Mouse (Mus musculus) stomach, embryonic 14.5 days (tissue): ENCODE measurements at regions not wholly inside any gene's neighbourhood (a gene's known extent, or its start where the extent isn't known, plus 50 kb on each side); places are given as distances from the start of the nearest gene placed in this dataset.

Experiments
- ATAC-seq: fragments of 200-750 bp; cut with Nextera tagmentation; 2 replicates; pipeline ENCODE4 v1.8.0; 2017; ENCODE audit warnings: low read depth, moderate TSS enrichment; ENCODE audit not compliant: insufficient number of reproducible peaks, insufficient read depth, low FRiP score
- H3K27ac ChIP-seq: fragments of 300-500 bp; sonication (generic); 2 replicates; pipeline ENCODE4 v1.5.1; 2014; ENCODE audit warnings: mild to moderate bottlenecking, low read length, moderate library complexity, mixed read lengths
- H3K27me3 ChIP-seq: fragments of 300-500 bp; sonication (generic); 2 replicates; pipeline ENCODE4 v1.6.1; 2014; ENCODE audit warnings: low read length, control low read depth, mixed read lengths; ENCODE audit not compliant: control insufficient read depth, insufficient read depth
- H3K36me3 ChIP-seq: fragments of 300-500 bp; sonication (generic); 2 replicates; pipeline ENCODE4 v1.6.1; 2014; ENCODE audit warnings: mild to moderate bottlenecking, control low read depth, low read length, moderate library complexity, mixed read lengths; ENCODE audit not compliant: control insufficient read depth, insufficient read depth
- H3K4me1 ChIP-seq: fragments of 300-500 bp; sonication (generic); 2 replicates; pipeline ENCODE4 v1.6.1; 2014; ENCODE audit warnings: low read length, control low read depth, mixed read lengths; ENCODE audit not compliant: control insufficient read depth, insufficient read depth
- H3K4me2 ChIP-seq: fragments of 300-500 bp; sonication (generic); replicated peaks from 2 replicates; pipeline ENCODE4 v1.6.1; 2014; ENCODE audit warnings: low read depth, low read length, control low read depth
- H3K4me3 ChIP-seq: fragments of 300-500 bp; sonication (generic); 2 replicates; pipeline ENCODE4 v1.5.1; 2014; ENCODE audit warnings: low read depth, low read length, control low read depth
- H3K9ac ChIP-seq: fragments of 300-500 bp; sonication (generic); replicated peaks from 2 replicates; pipeline ENCODE4 v1.6.1; 2014; ENCODE audit warnings: low read depth, mild to moderate bottlenecking, control low read depth, low read length, moderate library complexity, mixed read lengths
- H3K9me3 ChIP-seq: fragments of 300-500 bp; sonication (generic); 2 replicates; pipeline ENCODE4 v1.6.1; 2016; ENCODE audit warnings: low read depth, low read length, control low read depth; ENCODE audit not compliant: control insufficient read depth
- WGBS: fragments of 180-500 bp; shearing (Covaris S2); extraction: QIAGEN DNeasy Blood & Tissue Kit; methylation state at CpG from one replicate; pipeline ENCODE4 v1.1.7; 2014; 5-methylcytosine and 5-hydroxymethylcytosine counted together

DNA sequence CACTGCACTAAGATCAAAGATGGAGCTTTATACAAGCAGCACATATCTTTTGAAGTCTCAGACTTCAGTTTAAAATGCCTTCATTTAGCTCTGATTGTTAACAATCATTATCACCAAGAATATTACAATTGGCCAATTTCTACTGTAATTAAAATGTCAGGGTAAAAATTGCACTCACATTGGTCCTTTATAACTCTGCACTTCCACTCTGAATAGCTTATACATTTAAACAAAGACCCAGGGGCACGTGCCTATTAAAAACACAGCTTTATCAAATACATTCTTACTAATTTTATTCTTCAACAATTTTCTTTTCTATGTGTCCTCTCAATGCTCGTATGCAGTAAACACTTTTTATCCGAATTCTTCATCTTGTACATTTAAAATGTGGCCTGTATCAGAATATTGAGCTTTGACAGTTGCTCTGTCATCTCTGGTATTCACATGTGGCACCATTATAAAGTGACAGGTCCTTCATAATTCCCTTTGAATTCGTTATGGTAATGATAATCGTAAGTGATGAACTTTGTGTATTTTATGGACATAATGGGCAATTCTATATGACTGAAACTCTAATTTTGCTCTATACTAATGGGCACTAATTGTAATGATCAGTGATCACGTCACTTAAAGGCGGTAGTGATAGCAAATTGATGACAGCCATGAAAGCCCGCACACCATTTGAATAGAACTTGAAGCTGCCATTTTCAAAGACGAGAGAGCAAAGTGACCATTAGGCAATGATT, 486.4 kb upstream of the Pbx1 start:
- ATAC-seq = no peak
- 88% methylated on average over 9 of the region's 9 CpGs for WGBS
- Histone ChIP-seq H3K9ac (no peak overlapping the region), H3K27ac (no peak overlapping the region), H3K9me3 (no peaks in the 10 kb centered on the region), H3K4me1 (no peaks in the 10 kb centered on the region), H3K36me3 (no peaks in the 10 kb centered on the region), H3K4me3 (no peak overlapping the region), H3K27me3 (no peaks in the 10 kb centered on the region), H3K4me2 (no peak overlapping the region)

DNA sequence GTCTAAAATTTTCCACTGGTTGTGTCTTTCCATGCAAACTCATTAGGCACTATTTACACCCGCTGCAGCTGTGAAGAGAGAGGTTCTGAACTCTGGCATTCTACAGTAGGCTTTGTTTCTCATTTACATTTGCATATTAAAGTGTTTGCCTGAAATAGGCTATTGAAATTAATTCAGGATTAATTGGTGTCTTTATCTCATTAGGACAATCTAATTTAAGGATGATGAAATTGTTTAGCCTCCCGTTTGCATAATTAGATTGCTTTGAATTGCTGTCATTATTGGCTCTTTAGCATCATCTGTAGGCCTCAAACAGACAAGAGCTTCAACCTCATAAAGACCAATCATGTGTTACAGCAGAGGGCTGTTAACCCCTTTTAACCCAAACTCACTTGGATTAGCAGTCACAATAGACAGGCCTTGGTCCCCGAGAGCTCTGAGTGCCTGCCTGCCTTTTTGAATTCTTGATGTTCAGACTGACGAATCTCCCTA, 476.7 kb upstream of the Pbx1 start:
- no peak overlapping the region for H3K4me3 ChIP-seq
- no peaks in the 10 kb centered on the region for H3K9me3 ChIP-seq
- H3K4me2 ChIP-seq = no peak overlapping the region
- ATAC-seq = no peak
- 73% methylated on average over 4 of the region's 4 CpGs for WGBS
- H3K9ac ChIP-seq = no peak overlapping the region
- no peaks in the 10 kb centered on the region for H3K27me3 ChIP-seq
- no peak overlapping the region for H3K27ac ChIP-seq
- H3K4me1 ChIP-seq = no peaks in the 10 kb centered on the region
- no peaks in the 10 kb centered on the region for H3K36me3 ChIP-seq

DNA sequence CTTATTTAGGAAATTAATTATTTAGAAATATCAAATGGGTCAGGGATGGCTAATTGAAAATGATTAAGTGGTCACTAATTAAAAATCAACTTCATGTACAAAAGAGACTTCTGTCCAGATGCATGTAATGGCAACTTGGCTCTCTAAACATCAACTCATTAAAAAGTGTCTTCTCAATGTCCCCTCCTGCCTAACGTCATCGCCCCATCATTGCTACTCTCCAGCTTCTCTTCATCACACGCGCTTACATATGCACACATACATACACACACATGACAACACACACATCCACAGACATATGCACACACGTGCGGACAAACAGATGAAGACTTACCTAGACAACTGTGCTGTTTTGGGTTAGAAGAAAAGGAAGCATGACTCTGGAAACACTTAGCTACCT, 476.1 kb upstream of the Pbx1 start:
- Histone ChIP-seq H3K4me1 (no peaks in the 10 kb centered on the region), H3K27ac (no peak overlapping the region), H3K9ac (no peak overlapping the region), H3K4me3 (no peak overlapping the region), H3K27me3 (no peaks in the 10 kb centered on the region), H3K36me3 (no peaks in the 10 kb centered on the region), H3K9me3 (no peaks in the 10 kb centered on the region), H3K4me2 (no peak overlapping the region)
- WGBS = 91% methylated on average over 6 of the region's 6 CpGs
- no peak for ATAC-seq

DNA sequence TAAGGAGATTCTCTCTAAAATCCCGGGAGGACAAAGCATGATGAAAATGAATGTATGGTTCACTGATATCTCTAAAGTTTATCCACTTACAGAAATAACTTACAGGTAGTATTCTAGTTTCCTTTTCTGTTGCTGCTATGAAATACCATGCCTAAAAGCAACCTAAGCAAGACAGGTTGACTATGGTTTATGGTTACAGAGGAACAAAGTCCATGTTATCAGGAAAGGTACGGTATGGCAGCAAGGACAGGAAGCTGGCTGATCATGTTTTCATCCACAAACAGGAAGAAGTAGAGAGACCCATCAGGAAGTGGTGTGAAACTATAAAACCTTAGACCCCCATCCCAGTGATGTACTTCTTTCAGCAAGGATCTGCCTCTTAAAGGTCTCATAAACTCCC, 466.4 kb upstream of the Pbx1 start:
- Histone ChIP-seq H3K4me1 (no peaks in the 10 kb centered on the region), H3K4me2 (no peak overlapping the region), H3K27ac (no peak overlapping the region), H3K36me3 (no peaks in the 10 kb centered on the region), H3K9me3 (no peaks in the 10 kb centered on the region), H3K9ac (no peak overlapping the region), H3K4me3 (no peak overlapping the region), H3K27me3 (no peaks in the 10 kb centered on the region)
- whole genome bisulfite sequencing = 80% methylated on average over 2 of the region's 2 CpGs
- no peak for ATAC-seq

DNA sequence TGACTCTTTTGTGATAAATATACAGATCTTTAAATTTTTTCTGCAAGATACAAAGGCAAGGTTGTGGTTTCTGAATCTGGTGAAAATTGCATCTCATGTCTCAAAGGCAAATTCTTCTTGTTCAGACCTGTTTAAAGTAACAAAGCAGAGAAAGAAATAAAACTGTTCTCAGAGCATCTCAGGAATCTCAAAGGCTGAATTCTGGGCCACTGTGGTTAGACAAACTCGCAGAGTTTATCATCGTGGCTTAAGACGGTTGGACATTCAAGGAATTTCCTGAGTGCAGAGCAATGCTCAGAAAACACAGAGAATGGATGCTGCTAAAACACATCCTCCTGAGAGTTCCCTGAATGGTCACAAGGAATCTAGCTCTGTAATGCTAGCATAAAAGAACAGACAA, 429.5 kb upstream of the Pbx1 start:
- H3K4me1 ChIP-seq = no peaks in the 10 kb centered on the region
- H3K9ac ChIP-seq = no peak overlapping the region
- ATAC-seq = no peak
- H3K4me2 ChIP-seq = no peak overlapping the region
- no peaks in the 10 kb centered on the region for H3K36me3 ChIP-seq
- WGBS = 51% methylated on average over 3 of the region's 3 CpGs
- no peak overlapping the region for H3K4me3 ChIP-seq
- no peaks in the 10 kb centered on the region for H3K27me3 ChIP-seq
- H3K9me3 ChIP-seq = no peaks in the 10 kb centered on the region
- no peak overlapping the region for H3K27ac ChIP-seq

DNA sequence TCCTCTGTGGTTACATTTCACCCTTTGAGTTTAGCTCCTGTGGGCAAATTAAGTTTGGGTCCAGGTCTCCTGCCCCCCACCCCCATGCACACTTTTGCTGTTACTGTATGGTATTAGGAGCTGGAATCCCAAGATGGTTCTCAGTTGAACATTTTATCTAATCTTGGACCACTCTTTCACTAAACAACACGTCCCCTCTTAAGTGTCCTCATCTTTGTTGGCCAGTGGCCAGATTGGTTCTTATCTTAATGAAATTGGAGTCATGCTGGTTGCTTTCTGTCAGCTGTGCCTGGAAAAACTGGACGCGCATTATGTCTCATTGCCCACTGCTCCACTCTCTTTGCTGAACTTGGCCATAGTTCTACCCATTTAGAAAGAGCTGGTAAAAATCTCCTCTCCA, 391.1 kb upstream of the Pbx1 start:
- no peaks in the 10 kb centered on the region for H3K36me3 ChIP-seq
- H3K4me1 ChIP-seq = no peaks in the 10 kb centered on the region
- no peak overlapping the region for H3K9ac ChIP-seq
- 70% methylated on average over 3 of the region's 3 CpGs for WGBS
- no peak overlapping the region for H3K4me3 ChIP-seq
- H3K27ac ChIP-seq = no peak overlapping the region
- H3K9me3 ChIP-seq = no peaks in the 10 kb centered on the region
- H3K27me3 ChIP-seq = no peaks in the 10 kb centered on the region
- H3K4me2 ChIP-seq = no peak overlapping the region
- no peak for ATAC-seq

DNA sequence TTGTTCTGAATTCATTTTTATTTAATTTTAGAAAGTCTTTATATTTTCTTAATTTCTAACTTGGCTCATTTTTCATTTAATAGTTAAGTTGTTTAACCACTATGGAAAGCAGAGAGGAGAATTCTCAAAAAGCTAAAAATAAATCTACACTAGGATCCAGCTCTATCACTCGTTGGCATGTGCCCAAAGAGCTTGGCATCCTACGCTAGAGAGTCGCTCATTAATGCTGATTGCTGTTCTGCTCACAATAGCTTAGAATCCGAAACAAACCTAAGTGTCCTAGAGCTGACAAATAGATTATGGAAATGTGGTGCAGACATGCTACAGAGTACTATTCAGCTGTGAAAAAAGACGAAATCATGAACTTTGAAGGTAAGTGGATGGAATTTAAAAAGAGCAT, 386.3 kb upstream of the Pbx1 start:
- ATAC-seq = no peak
- Histone ChIP-seq H3K4me1 (no peaks in the 10 kb centered on the region), H3K4me3 (no peak overlapping the region), H3K4me2 (no peak overlapping the region), H3K9me3 (no peaks in the 10 kb centered on the region), H3K27ac (no peak overlapping the region), H3K9ac (no peak overlapping the region), H3K36me3 (no peaks in the 10 kb centered on the region), H3K27me3 (no peaks in the 10 kb centered on the region)
- 87% methylated on average over 5 of the region's 5 CpGs for WGBS

DNA sequence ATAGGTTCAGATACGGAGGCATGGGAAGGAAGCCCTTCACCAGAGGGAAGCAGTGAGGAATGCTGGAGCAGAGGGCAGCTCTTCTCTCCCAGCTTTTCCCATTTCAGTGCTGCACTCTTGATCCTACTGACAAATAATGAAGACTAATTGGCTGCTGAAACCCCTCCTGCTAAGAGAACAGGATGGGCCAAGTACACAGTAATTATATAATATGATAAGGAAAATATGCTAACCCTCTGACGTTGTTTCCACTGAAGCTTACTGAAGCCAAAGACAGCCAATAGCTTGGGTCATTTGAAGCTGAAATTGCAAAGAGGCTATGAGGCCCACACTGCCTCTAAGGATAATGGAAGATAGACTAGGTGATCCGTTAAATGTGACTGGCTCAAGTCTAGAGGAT, 375.0 kb upstream of the Pbx1 start:
- no peaks in the 10 kb centered on the region for H3K4me1 ChIP-seq
- WGBS = 25% methylated on average over 3 of the region's 3 CpGs
- no peaks in the 10 kb centered on the region for H3K36me3 ChIP-seq
- no peak overlapping the region for H3K27ac ChIP-seq
- no peaks in the 10 kb centered on the region for H3K9me3 ChIP-seq
- no peak overlapping the region for H3K4me3 ChIP-seq
- no peak overlapping the region for H3K9ac ChIP-seq
- no peak for ATAC-seq
- no peaks in the 10 kb centered on the region for H3K27me3 ChIP-seq
- H3K4me2 ChIP-seq = no peak overlapping the region

DNA sequence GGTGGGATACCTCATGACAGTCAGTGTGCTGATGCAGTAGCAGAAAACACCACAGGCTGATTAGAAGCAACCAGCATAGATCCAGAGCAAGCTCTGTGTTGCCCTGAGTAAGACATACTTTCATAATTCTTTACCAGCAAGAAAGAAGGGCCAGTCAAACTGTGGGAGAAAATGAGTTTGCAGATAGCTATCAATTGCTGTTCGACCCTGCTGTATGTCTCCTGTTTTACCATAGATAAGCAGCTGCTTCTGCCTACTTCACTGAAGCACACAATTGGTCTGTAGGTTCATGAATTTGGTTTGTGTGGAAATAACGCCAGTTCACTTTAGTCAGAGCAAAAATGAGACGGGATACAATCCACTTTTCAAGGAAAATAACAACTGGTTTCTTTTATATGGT, 373.4 kb upstream of the Pbx1 start:
- Histone ChIP-seq H3K27me3 (no peaks in the 10 kb centered on the region), H3K9me3 (no peaks in the 10 kb centered on the region), H3K4me1 (no peaks in the 10 kb centered on the region), H3K36me3 (no peaks in the 10 kb centered on the region), H3K27ac (no peak overlapping the region), H3K9ac (no peak overlapping the region), H3K4me3 (no peak overlapping the region), H3K4me2 (no peak overlapping the region)
- ATAC-seq = no peak
- 82% methylated on average over 3 of the region's 3 CpGs for WGBS
